Mouse (Mus musculus): ENCODE data around the gene Tnfrsf26. TPM values are rescaled to one million over a fixed set of nuclear protein-coding genes. Genes with fewer than 3 reads are reported as not detected.

The Tnfrsf26 gene
- polyA plus RNA-seq, 1 experiment: 0.05 TPM

DNA sequence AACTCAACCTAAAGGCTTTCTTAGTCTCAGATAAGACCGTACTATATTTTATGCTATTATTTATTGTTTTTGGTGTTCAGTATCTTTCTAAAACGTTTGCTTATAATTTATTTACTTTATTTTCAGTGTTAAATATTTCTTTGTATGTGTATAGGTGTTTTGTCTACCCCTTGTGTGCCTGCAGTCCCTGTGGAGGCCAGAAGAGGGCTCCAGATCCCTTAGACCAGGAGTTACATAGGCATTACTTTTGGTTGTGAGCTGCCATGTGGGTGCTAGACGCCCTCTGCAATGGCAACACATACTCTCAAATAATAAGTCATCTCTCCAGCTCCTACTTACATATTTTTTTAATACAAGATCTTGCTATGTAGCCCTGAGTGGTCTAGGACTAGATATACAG is 16.3 kb downstream of the Tnfrsf26 start:
- WGBS: 61% methylated on average over 3 of the region's 3 CpGs
- no peaks in the 10 kb centered on the region for H3K4me1 ChIP-seq (ENCODE audit: control insufficient read depth, insufficient read depth, low read length)
- no peak overlapping the region for H3K4me3 ChIP-seq (replicated peaks; ENCODE audit: insufficient read depth, low read depth, low read length)
- no peaks in the 10 kb centered on the region for H3K27me3 ChIP-seq (ENCODE audit: control insufficient read depth, insufficient read depth, low read length)
- DNase-seq: no peak
- no peak overlapping the region for H3K27ac ChIP-seq (ENCODE audit: insufficient read depth, low read length)
- TF ChIP-seq POLR2A (IDR thresholded peaks at IDR 0.05; ENCODE audit: borderline replicate concordance, insufficient read depth, low read length): no peak
- no peak for TF ChIP-seq CTCF (IDR thresholded peaks at IDR 0.05; ENCODE audit: borderline replicate concordance, insufficient read depth, low read depth, low read length)

- no peaks in the 10 kb centered on the region for H3K27me3 ChIP-seq (ENCODE audit: control insufficient read depth, insufficient read depth, low read length)
- 92% methylated on average over 3 of the region's 3 CpGs for WGBS
- TF ChIP-seq POLR2A (IDR thresholded peaks at IDR 0.05; ENCODE audit: borderline replicate concordance, insufficient read depth, low read length) (no peak), CTCF (IDR thresholded peaks at IDR 0.05; ENCODE audit: borderline replicate concordance, insufficient read depth, low read depth, low read length) (no peak)
- H3K27ac ChIP-seq (ENCODE audit: insufficient read depth, low read length): no peak overlapping the region
- no peaks in the 10 kb centered on the region for H3K4me1 ChIP-seq (ENCODE audit: control insufficient read depth, insufficient read depth, low read length)
- H3K4me3 ChIP-seq (replicated peaks; ENCODE audit: insufficient read depth, low read depth, low read length): no peak overlapping the region
- DNase-seq: no peak
Measured at GRCm38 (mm10) chr7:143605321-143605720, 23.2 kb downstream of the Tnfrsf26 start.

GRCm38 (mm10) chr7:143604889-143605288 is 23.6 kb downstream of the Tnfrsf26 start:
- WGBS: 79% methylated on average over 2 of the region's 2 CpGs

DNA sequence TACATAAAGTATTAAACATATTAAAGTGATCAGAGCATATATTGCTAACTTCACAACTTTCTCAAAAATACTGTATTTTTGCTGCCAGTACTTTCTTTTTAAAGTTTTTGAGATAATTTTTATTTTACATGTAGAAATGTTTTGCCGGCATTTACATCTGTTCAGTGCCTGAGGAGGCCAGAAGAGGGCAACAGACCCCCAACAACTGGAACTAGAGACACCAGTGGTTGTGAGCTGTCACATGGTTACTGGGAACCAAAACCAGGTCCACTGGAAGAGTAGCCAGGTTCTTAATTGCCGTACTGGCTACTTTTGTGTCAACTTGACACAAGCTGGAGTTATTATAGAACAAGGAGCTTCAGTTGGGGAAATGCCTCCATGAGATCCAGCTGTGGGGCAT is 26.8 kb downstream of the Tnfrsf26 start:
- Histone ChIP-seq H3K27me3 (ENCODE audit: control insufficient read depth, insufficient read depth, low read length) (no peaks in the 10 kb centered on the region), H3K27ac (ENCODE audit: insufficient read depth, low read length) (no peak overlapping the region), H3K4me1 (ENCODE audit: control insufficient read depth, insufficient read depth, low read length) (peaks cover 8% of the 10 kb centered on the region), H3K4me3 (replicated peaks; ENCODE audit: insufficient read depth, low read depth, low read length) (no peak overlapping the region)
- WGBS: 75% methylated on average over 2 of the region's 2 CpGs
- no peak for DNase-seq
- TF ChIP-seq POLR2A (IDR thresholded peaks at IDR 0.05; ENCODE audit: borderline replicate concordance, insufficient read depth, low read length): no peak
- no peak for TF ChIP-seq CTCF (IDR thresholded peaks at IDR 0.05; ENCODE audit: borderline replicate concordance, insufficient read depth, low read depth, low read length)

More at GRCm38 (mm10) chr7:143604889-143605288, 23.6 kb downstream of the Tnfrsf26 start:
- Histone ChIP-seq H3K27me3 (ENCODE audit: control insufficient read depth, insufficient read depth, low read length) (no peaks in the 10 kb centered on the region), H3K27ac (ENCODE audit: insufficient read depth, low read length) (no peak overlapping the region), H3K4me3 (replicated peaks; ENCODE audit: insufficient read depth, low read depth, low read length) (no peak overlapping the region), H3K4me1 (ENCODE audit: control insufficient read depth, insufficient read depth, low read length) (no peaks in the 10 kb centered on the region)
- TF ChIP-seq CTCF (IDR thresholded peaks at IDR 0.05; ENCODE audit: borderline replicate concordance, insufficient read depth, low read depth, low read length): no peak
- no peak for TF ChIP-seq POLR2A (IDR thresholded peaks at IDR 0.05; ENCODE audit: borderline replicate concordance, insufficient read depth, low read length)
- no peak for DNase-seq

GRCm38 (mm10) chr7:143600231-143600740 is 28.2 kb downstream of the Tnfrsf26 start:
- Histone ChIP-seq H3K4me1 (ENCODE audit: control insufficient read depth, insufficient read depth, low read length) (peaks cover 12% of the 10 kb centered on the region), H3K27me3 (ENCODE audit: control insufficient read depth, insufficient read depth, low read length) (no peaks in the 10 kb centered on the region), H3K27ac (ENCODE audit: insufficient read depth, low read length) (no peak overlapping the region), H3K4me3 (replicated peaks; ENCODE audit: insufficient read depth, low read depth, low read length) (peak overlapping the region; percentile 95)
- 7% methylated on average over 15 of the region's 15 CpGs for WGBS
- DNase-seq: no peak
- TF ChIP-seq POLR2A (IDR thresholded peaks at IDR 0.05; ENCODE audit: borderline replicate concordance, insufficient read depth, low read length) (no peak), CTCF (IDR thresholded peaks at IDR 0.05; ENCODE audit: borderline replicate concordance, insufficient read depth, low read depth, low read length) (no peak)

DNA sequence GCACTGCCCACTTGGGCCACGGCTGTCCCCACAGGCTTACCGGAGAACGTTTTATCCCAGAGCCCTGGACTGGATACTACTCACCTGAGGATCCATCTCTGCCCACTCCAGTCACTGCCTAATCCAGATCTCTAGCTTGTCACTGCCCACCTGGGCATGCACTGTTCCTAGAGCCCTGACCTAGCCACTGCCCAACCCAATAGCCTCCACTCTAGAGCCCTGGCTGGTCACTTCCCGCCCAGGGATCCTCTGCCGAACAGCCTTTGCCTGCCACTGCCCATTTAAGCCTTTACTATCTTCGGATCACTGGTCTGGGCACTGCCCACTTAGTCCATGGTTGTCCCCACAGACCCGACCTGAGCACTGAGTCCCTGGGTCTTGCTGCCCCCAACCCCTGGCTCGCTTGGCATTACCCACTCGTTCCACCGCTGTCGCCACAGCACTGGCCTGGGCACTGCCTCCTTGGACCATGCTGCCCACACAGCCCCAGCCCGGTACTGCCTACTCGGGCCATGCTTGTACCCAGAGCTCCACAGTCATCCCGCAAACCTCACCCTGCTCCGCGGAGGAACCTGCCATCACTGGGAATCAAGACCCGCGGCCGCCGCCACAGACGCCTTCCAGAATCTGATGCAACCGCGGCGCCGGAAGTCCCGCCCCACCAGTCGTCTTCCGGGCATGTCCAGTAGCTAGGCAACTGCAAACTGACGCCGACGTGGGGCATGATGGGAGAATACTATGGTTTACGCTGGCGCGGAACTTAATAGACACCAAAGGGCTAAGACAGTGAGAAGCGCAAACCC is 28.9 kb downstream of the Tnfrsf26 start, which contains the start of gene Cars:
TSS of gene Cars (minus strand) at position 663 of the 803 bp plus-strand sequence.
- WGBS: under 1% methylated on average over 35 of the region's 35 CpGs
- TF ChIP-seq POLR2A (IDR thresholded peaks at IDR 0.05; ENCODE audit: borderline replicate concordance, insufficient read depth, low read length) (peak; percentile 69; the same call in 1 of the 2 replicates), CTCF (IDR thresholded peaks at IDR 0.05; ENCODE audit: borderline replicate concordance, insufficient read depth, low read depth, low read length) (no peak)
- H3K27ac ChIP-seq (ENCODE audit: insufficient read depth, low read length): peak within 1 kb of the TSS; percentile 59
- H3K4me1 ChIP-seq (ENCODE audit: control insufficient read depth, insufficient read depth, low read length): peaks cover 12% of the 10 kb centered on the region
- H3K27me3 ChIP-seq (ENCODE audit: control insufficient read depth, insufficient read depth, low read length): no peaks in the 10 kb centered on the region
- peak within 1 kb of the TSS; percentile 95 for H3K4me3 ChIP-seq (replicated peaks; ENCODE audit: insufficient read depth, low read depth, low read length)
- DNase-seq: peak; percentile 92

GRCm38 (mm10) chr7:143594865-143595264 is 33.7 kb downstream of the Tnfrsf26 start:
- no peak for TF ChIP-seq CTCF (IDR thresholded peaks at IDR 0.05; ENCODE audit: borderline replicate concordance, insufficient read depth, low read depth, low read length)
- TF ChIP-seq POLR2A (IDR thresholded peaks at IDR 0.05; ENCODE audit: borderline replicate concordance, insufficient read depth, low read length): no peak
- Histone ChIP-seq H3K4me3 (replicated peaks; ENCODE audit: insufficient read depth, low read depth, low read length) (no peak overlapping the region), H3K27me3 (ENCODE audit: control insufficient read depth, insufficient read depth, low read length) (no peaks in the 10 kb centered on the region), H3K27ac (ENCODE audit: insufficient read depth, low read length) (no peak overlapping the region), H3K4me1 (ENCODE audit: control insufficient read depth, insufficient read depth, low read length) (peaks cover 12% of the 10 kb centered on the region)
- 70% methylated on average over 5 of the region's 5 CpGs for WGBS
- no peak for DNase-seq

DNA sequence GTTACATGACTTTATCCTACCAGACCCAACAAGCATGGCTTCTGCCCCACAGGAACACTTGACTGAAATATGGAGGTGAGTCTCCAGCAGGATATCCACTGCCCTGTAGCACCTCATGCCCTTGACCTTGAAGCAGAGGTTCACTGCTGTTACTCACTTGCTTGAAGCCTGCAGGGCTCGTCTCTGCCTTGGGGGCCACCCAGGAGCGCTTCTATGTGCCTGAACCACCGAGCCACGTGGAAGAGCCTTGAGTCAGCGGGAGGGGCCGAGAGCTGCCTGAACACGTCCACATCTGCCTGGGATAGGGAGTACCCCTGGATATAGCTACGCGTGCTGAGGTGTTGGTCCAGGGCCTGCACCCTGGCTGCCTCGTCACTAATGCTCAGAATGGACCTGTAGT is 36.3 kb downstream of the Tnfrsf26 start:
- no peaks in the 10 kb centered on the region for H3K27me3 ChIP-seq (ENCODE audit: control insufficient read depth, insufficient read depth, low read length)
- no peak overlapping the region for H3K27ac ChIP-seq (ENCODE audit: insufficient read depth, low read length)
- WGBS: 93% methylated on average over 10 of the region's 10 CpGs
- TF ChIP-seq POLR2A (IDR thresholded peaks at IDR 0.05; ENCODE audit: borderline replicate concordance, insufficient read depth, low read length) (no peak), CTCF (IDR thresholded peaks at IDR 0.05; ENCODE audit: borderline replicate concordance, insufficient read depth, low read depth, low read length) (no peak)
- DNase-seq: no peak
- H3K4me1 ChIP-seq (ENCODE audit: control insufficient read depth, insufficient read depth, low read length): peaks cover 7% of the 10 kb centered on the region; the same call in 1 of the 2 replicates
- no peak overlapping the region for H3K4me3 ChIP-seq (replicated peaks; ENCODE audit: insufficient read depth, low read depth, low read length)
